Mouse (Mus musculus): ENCODE results near the gene Galnt17.

DNA sequence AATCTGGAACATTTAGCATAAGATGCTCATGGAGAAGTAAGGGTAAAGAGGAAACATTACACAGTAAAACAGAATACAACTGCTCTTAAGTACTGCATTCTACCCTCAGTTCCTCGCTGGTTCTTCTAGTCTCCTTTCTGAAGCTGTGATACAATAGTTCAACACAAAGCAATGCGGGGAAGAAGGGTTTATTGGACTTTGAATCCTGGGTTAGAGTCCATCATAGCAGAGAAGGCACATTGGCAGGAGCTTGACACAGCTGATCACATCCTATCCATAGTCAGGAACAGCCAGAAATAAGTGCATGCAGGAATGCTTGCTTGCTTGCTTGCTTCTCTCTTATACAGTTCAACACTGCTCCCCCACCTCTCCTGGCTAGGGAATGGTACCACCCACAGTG lies 267.9 kb downstream of the Galnt17 start:
- TF ChIP-seq CTCF (IDR thresholded peaks at IDR 0.05; ENCODE audit: low read depth) = no peak
- TF ChIP-seq EP300 (optimal IDR thresholded peaks at IDR 0.05) = no peak

Measured in stomach, postnatal 0 days (tissue).